9 mouse cellular contexts compared by ENCODE assay signal in the genomic region with DNA sequence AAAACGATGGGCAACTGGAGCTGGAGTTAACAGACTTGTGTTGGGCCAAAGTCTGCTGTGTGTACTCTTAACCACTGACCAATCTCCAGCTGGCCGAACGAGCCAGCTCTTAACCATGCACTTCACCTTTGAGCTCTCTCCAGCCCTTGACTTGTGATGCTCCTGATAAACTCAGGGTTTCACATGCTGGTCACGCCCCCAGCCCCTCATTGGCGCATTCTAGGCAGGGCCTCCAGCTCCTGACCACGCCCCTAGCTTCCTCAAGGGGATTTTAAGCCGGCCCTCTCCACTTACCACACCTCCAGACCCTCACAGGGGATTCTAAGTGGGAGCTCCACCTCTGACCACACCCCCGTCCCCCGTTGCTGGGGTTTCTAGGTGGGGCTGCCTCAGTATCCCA. TPM values are rescaled to one million over a fixed set of nuclear protein-coding genes. Genes with fewer than 3 reads are reported as not detected.
A peak's percentile ranks its signal among the peaks of the same experiment; 100 is the strongest.
DNase-seq lines count a peak whose midpoint lies in the region; ATAC-seq and TF ChIP-seq lines count a peak whose summit lies in the region.
"Had no signal": no experiment of that assay in that cellular context is flagged by ENCODE, and none has a peak within 500 bp of the region (broad histone marks: within the 10 kb centered on the region; RNA-seq: fewer than 3 reads in every experiment).

No protein-coding gene starts in this region.

- H3K9ac ChIP-seq in heart, embryonic 11.5 days (ENCODE audit: low read depth, low read length) = no peak overlapping the region
- H3K9ac ChIP-seq in limb, embryonic 14.5 days (ENCODE audit: low read depth, low read length, severe bottlenecking) = no peak overlapping the region
- no peak overlapping the region for H3K9ac ChIP-seq in neural tube, embryonic 11.5 days (ENCODE audit: low read length)

- peaks cover 30% of the 10 kb centered on the region for H3K27me3 ChIP-seq in heart, embryonic 11.5 days (ENCODE audit: control insufficient read depth, insufficient read depth, low read length)
- peaks cover 26% of the 10 kb centered on the region for H3K27me3 ChIP-seq in limb, embryonic 14.5 days (ENCODE audit: control insufficient read depth, insufficient read depth, low read length)
- H3K27me3 ChIP-seq in neural tube, embryonic 11.5 days (ENCODE audit: control insufficient read depth, insufficient read depth, low read length) = peaks cover 26% of the 10 kb centered on the region

- DNase-seq in heart, adult 11 months = peak; percentile 94
- DNase-seq in R1 (ENCODE audit: low read depth, low spot score) = peak; percentile 97
- DNase-seq in limb, embryonic 14.5 days (ENCODE audit: low spot score) = peak; percentile 40
- DNase-seq in neural tube, embryonic 11.5 days (ENCODE audit: low spot score) = peak; percentile 72
- DNase-seq in layer of hippocampus, postnatal 14 days (ENCODE audit: low spot score in 2 of 2) = no peak
- DNase-seq in Muller cell, postnatal 12 days (ENCODE audit: inconsistent ontology term) = no peak

- no peak overlapping the region for H3K4me3 ChIP-seq in heart, embryonic 11.5 days (ENCODE audit: low read depth, low read length)
- H3K4me3 ChIP-seq in limb, embryonic 14.5 days (replicated peaks; ENCODE audit: low read length) = no peak overlapping the region
- no peak overlapping the region for H3K4me3 ChIP-seq in neural tube, embryonic 11.5 days (ENCODE audit: low read depth, low read length)

- H3K9me3 ChIP-seq in heart, embryonic 11.5 days (replicated peaks; ENCODE audit: control insufficient read depth, low read length) = no peaks in the 10 kb centered on the region
- no peaks in the 10 kb centered on the region for H3K9me3 ChIP-seq in limb, embryonic 14.5 days (ENCODE audit: control insufficient read depth, low read length)
- no peaks in the 10 kb centered on the region for H3K9me3 ChIP-seq in neural tube, embryonic 11.5 days (ENCODE audit: control insufficient read depth, low read length)

- H3K4me2 ChIP-seq in heart, embryonic 11.5 days = no peak overlapping the region
- no peak overlapping the region for H3K4me2 ChIP-seq in limb, embryonic 14.5 days (replicated peaks; ENCODE audit: low read depth, low read length, severe bottlenecking)
- H3K4me2 ChIP-seq in neural tube, embryonic 11.5 days (ENCODE audit: low read depth) = peak overlapping the region; percentile 5; the same call in 1 of the 2 replicates

- peaks cover 7% of the 10 kb centered on the region for H3K36me3 ChIP-seq in heart, embryonic 11.5 days (ENCODE audit: control insufficient read depth, insufficient read depth, low read length)
- peaks cover 24% of the 10 kb centered on the region for H3K36me3 ChIP-seq in limb, embryonic 14.5 days (ENCODE audit: control insufficient read depth, insufficient read depth, low read length)
- peaks cover 4% of the 10 kb centered on the region for H3K36me3 ChIP-seq in neural tube, embryonic 11.5 days (ENCODE audit: control insufficient read depth, insufficient read depth, low read length)

- no peak overlapping the region for H3K27ac ChIP-seq in heart, embryonic 11.5 days (ENCODE audit: low read depth, low read length)
- H3K27ac ChIP-seq in limb, embryonic 14.5 days (replicated peaks; ENCODE audit: low read depth, low read length) = no peak overlapping the region
- no peak overlapping the region for H3K27ac ChIP-seq in neural tube, embryonic 11.5 days (ENCODE audit: low read depth, low read length)

- peaks cover 39% of the 10 kb centered on the region for H3K4me1 ChIP-seq in heart, embryonic 11.5 days (ENCODE audit: control insufficient read depth, insufficient read depth, low read length)
- peaks cover 5% of the 10 kb centered on the region for H3K4me1 ChIP-seq in limb, embryonic 14.5 days (ENCODE audit: control insufficient read depth, insufficient read depth, low read length)
- H3K4me1 ChIP-seq in neural tube, embryonic 11.5 days (ENCODE audit: control insufficient read depth, insufficient read depth, low read length) = peaks cover 16% of the 10 kb centered on the region

- WGBS in heart, embryonic 11.5 days (ENCODE audit: insufficient replicate concordance) = 3% methylated on average over 9 of the region's 9 CpGs
- 5% methylated on average over 9 of the region's 9 CpGs for WGBS in limb, embryonic 14.5 days
- WGBS in neural tube, embryonic 11.5 days = 4% methylated on average over 9 of the region's 9 CpGs

- no peak for TF ChIP-seq POLR2A in limb, embryonic 14.5 days (IDR thresholded peaks at IDR 0.05; ENCODE audit: borderline replicate concordance, extremely low read depth, insufficient read depth, insufficient read length)

- no peak for ATAC-seq in heart, embryonic 11.5 days (replicated peaks; ENCODE audit: insufficient number of reproducible peaks, low FRiP score, low TSS enrichment)
- peak; percentile 45 for ATAC-seq in granulocyte monocyte progenitor cell, adult 5-6 weeks (replicated peaks; ENCODE audit: poor library complexity, severe bottlenecking)
- no peak for ATAC-seq in limb, embryonic 14.5 days (ENCODE audit: low FRiP score, low read depth)
- no peak for ATAC-seq in neural tube, embryonic 11.5 days (ENCODE audit: insufficient read depth, low FRiP score, low TSS enrichment)

RNA-seq across cellular contexts. Expression of a gene that starts 4.7 kb away (rescaled TPM):
- polyA plus RNA-seq in heart, embryonic 11.5 days (2014; fragmentation: Nextera tagmentation; extraction: Ambion mirVana) = 1,894 and 1,935 TPM in 2 replicates
- total RNA-seq in granulocyte monocyte progenitor cell, adult 5-6 weeks (2014; fragmentation: Nextera tagmentation) = 1,332 and 1,363 TPM in 2 replicates
- total RNA-seq in granulocyte monocyte progenitor cell, adult 5-6 weeks (2017) = 324 and 374 TPM in 2 replicates
- 882 and 1,248 TPM in 2 replicates for polyA plus RNA-seq in limb, embryonic 14.5 days (2012; rRNA removed)
- polyA plus RNA-seq in limb, embryonic 14.5 days (2014; fragmentation: Nextera tagmentation; extraction: Ambion mirVana) = 1,813 and 1,884 TPM in 2 replicates
- 1,810 and 1,847 TPM in 2 replicates for polyA plus RNA-seq in neural tube, embryonic 11.5 days (2014; fragmentation: Nextera tagmentation; extraction: Ambion mirVana)
- 100 to 1,000 TPM; 429 to 450 TPM for total RNA-seq in layer of hippocampus, postnatal 14 days (2021)

RNA-seq across cellular contexts. Expression of a gene that starts 12.7 kb away (rescaled TPM):
- 0.14 TPM in 1 of 2 replicates, not detected in the other for polyA plus RNA-seq in heart, embryonic 11.5 days (2014; fragmentation: Nextera tagmentation; extraction: Ambion mirVana)
- total RNA-seq in granulocyte monocyte progenitor cell, adult 5-6 weeks (2014; fragmentation: Nextera tagmentation) = 0.21 TPM in 1 of 2 replicates, not detected in the other
- 0.15 TPM in 1 of 2 replicates, not detected in the other for total RNA-seq in granulocyte monocyte progenitor cell, adult 5-6 weeks (2017)
- 0.88 and 1.4 TPM in 2 replicates for polyA plus RNA-seq in limb, embryonic 14.5 days (2012; rRNA removed)
- polyA plus RNA-seq in limb, embryonic 14.5 days (2014; fragmentation: Nextera tagmentation; extraction: Ambion mirVana) = 0.56 and 0.82 TPM in 2 replicates
- 0.40 and 0.66 TPM in 2 replicates for polyA plus RNA-seq in neural tube, embryonic 11.5 days (2014; fragmentation: Nextera tagmentation; extraction: Ambion mirVana)
- 10 to 100 TPM; 32.6 to 35.5 TPM for total RNA-seq in layer of hippocampus, postnatal 14 days (2021)

RNA-seq across cellular contexts. Expression of a gene that starts 17.8 kb away (rescaled TPM):
- 8.0 and 10.0 TPM in 2 replicates for polyA plus RNA-seq in heart, embryonic 11.5 days (2014; fragmentation: Nextera tagmentation; extraction: Ambion mirVana)
- total RNA-seq in granulocyte monocyte progenitor cell, adult 5-6 weeks (2014; fragmentation: Nextera tagmentation) = not detected in 2 replicates
- not detected in 2 replicates for total RNA-seq in granulocyte monocyte progenitor cell, adult 5-6 weeks (2017)
- polyA plus RNA-seq in limb, embryonic 14.5 days (2012; rRNA removed) = 8.5 and 12.1 TPM in 2 replicates
- polyA plus RNA-seq in limb, embryonic 14.5 days (2014; fragmentation: Nextera tagmentation; extraction: Ambion mirVana) = 5.1 and 6.1 TPM in 2 replicates
- 1.6 and 1.9 TPM in 2 replicates for polyA plus RNA-seq in neural tube, embryonic 11.5 days (2014; fragmentation: Nextera tagmentation; extraction: Ambion mirVana)
- total RNA-seq in layer of hippocampus, postnatal 14 days (2021) = 1 to 10 TPM; 2.1 to 2.6 TPM
- polyA plus RNA-seq: large intestine, adult 2 months had no signal

RNA-seq across cellular contexts. Expression of a gene that starts 23.9 kb away (rescaled TPM):
- polyA plus RNA-seq in heart, embryonic 11.5 days (2014; fragmentation: Nextera tagmentation; extraction: Ambion mirVana) = 201 and 218 TPM in 2 replicates
- total RNA-seq in granulocyte monocyte progenitor cell, adult 5-6 weeks (2014; fragmentation: Nextera tagmentation) = 207 and 210 TPM in 2 replicates
- total RNA-seq in granulocyte monocyte progenitor cell, adult 5-6 weeks (2017) = 378 and 439 TPM in 2 replicates
- polyA plus RNA-seq in limb, embryonic 14.5 days (2012; rRNA removed) = 366 and 417 TPM in 2 replicates
- 360 and 371 TPM in 2 replicates for polyA plus RNA-seq in limb, embryonic 14.5 days (2014; fragmentation: Nextera tagmentation; extraction: Ambion mirVana)
- polyA plus RNA-seq in neural tube, embryonic 11.5 days (2014; fragmentation: Nextera tagmentation; extraction: Ambion mirVana) = 305 and 307 TPM in 2 replicates
- 10 to 100 TPM; 47.7 to 50.5 TPM for total RNA-seq in layer of hippocampus, postnatal 14 days (2021)

RNA-seq across cellular contexts. Expression of a gene that starts 23.9 kb away (rescaled TPM):
- 22.9 and 26.3 TPM in 2 replicates for polyA plus RNA-seq in heart, embryonic 11.5 days (2014; fragmentation: Nextera tagmentation; extraction: Ambion mirVana)
- 15.2 and 20.9 TPM in 2 replicates for total RNA-seq in granulocyte monocyte progenitor cell, adult 5-6 weeks (2014; fragmentation: Nextera tagmentation)
- 12.2 and 14.1 TPM in 2 replicates for total RNA-seq in granulocyte monocyte progenitor cell, adult 5-6 weeks (2017)
- polyA plus RNA-seq in limb, embryonic 14.5 days (2012; rRNA removed) = 86.8 and 128 TPM in 2 replicates
- 40.8 and 41.8 TPM in 2 replicates for polyA plus RNA-seq in limb, embryonic 14.5 days (2014; fragmentation: Nextera tagmentation; extraction: Ambion mirVana)
- polyA plus RNA-seq in neural tube, embryonic 11.5 days (2014; fragmentation: Nextera tagmentation; extraction: Ambion mirVana) = 31.2 and 34.2 TPM in 2 replicates
- 10 to 100 TPM; 71.2 to 71.4 TPM for total RNA-seq in layer of hippocampus, postnatal 14 days (2021)

Comparison
In these comparisons a context has a peak if more than half of its experiments do, and no peak if none do; other contexts are left out.
1. DNase-seq: peak in heart, adult 11 months (single experiment), R1 (single experiment), limb, embryonic 14.5 days (single experiment) and neural tube, embryonic 11.5 days (single experiment); none in layer of hippocampus, postnatal 14 days (0 of 2) and Muller cell, postnatal 12 days (single experiment).